Mouse (Mus musculus) lung, adult 2 months (tissue): ENCODE measurements around the gene Snx10. TPM values are rescaled to one million over a fixed set of nuclear protein-coding genes. Genes with fewer than 3 reads are reported as not detected.
A peak's percentile ranks its signal among the peaks of the same experiment; 100 is the strongest.
"Not testable (repeated sequence)": the region's sequence is repeated elsewhere in the genome, so short reads cannot be mapped to it uniquely, and the experiment has no call there.

Experiments used
- DNase-seq: peaks from one replicate; pipeline ENCODE4 v3.0.0; 2022
- H3K4me1 ChIP-seq: fragments of 200-500 bp; 2 replicates; pipeline ENCODE4 v1.6.1; 2011; ENCODE audit warnings: low read length; ENCODE audit not compliant: control insufficient read depth, insufficient read depth
- H3K4me3 ChIP-seq: fragments of 200-500 bp; replicated peaks from 2 replicates; pipeline ENCODE3; 2011; ENCODE audit warnings: low read depth, mild to moderate bottlenecking, control low read depth, low read length; ENCODE audit errors: extremely low read depth
- CTCF ChIP-seq: fragments of 200-500 bp; IDR thresholded peaks from 2 replicates; pipeline ENCODE4 v1.5.1; 2011; ENCODE audit warnings: mild to moderate bottlenecking, low read length, control low read depth; ENCODE audit not compliant: insufficient read depth
- POLR2A ChIP-seq: fragments of 200-500 bp; IDR thresholded peaks from 2 replicates; pipeline ENCODE4 v1.6.1; 2011; ENCODE audit warnings: low read depth, mild to moderate bottlenecking, control low read depth, low read length, borderline replicate concordance; ENCODE audit errors: extremely low read depth
- WGBS: fragments of 180-500 bp; shearing (Covaris S2); methylation state at CpG from one replicate; pipeline ENCODE4 v1.1.7; 2018; 5-methylcytosine and 5-hydroxymethylcytosine counted together
- polyA plus RNA-seq: library from polyadenylated mRNA; depleted of rRNA; stranded (reverse); fragments of >200 nt; gene quantifications from 2 replicates; pipeline ENCODE4 v1.2.3, GENCODE M21; 2012; rRNA removed

Gene Snx10
- 2.6 and 4.0 TPM in 2 replicates for polyA plus RNA-seq

GRCm38 (mm10) chr6:51523807-51524320, at the start of gene Snx10:
Gene Snx10 (plus strand): TSS chr6:51523901.
- TF ChIP-seq CTCF (no peak), POLR2A (no peak)
- DNase-seq, result peak; percentile 25
- peak within 1 kb of the TSS; percentile 77 for H3K4me3 ChIP-seq
- under 1% methylated on average over 47 of the region's 47 CpGs for WGBS
- peaks cover 3% of the 10 kb centered on the region; the same call in 1 of the 2 replicates for H3K4me1 ChIP-seq

- DNase-seq, result no peak
- 94% methylated on average over 4 of the region's 4 CpGs for WGBS
- no peak overlapping the region for H3K4me3 ChIP-seq
- H3K4me1 ChIP-seq, result no peaks in the 10 kb centered on the region
- TF ChIP-seq CTCF, result no peak
- TF ChIP-seq POLR2A, result no peak
These were observed 44.5 kb upstream of the Snx10 start for GRCm38 (mm10) chr6:51479136-51479731.

GRCm38 (mm10) chr6:51481548-51481947, 42.2 kb upstream of the Snx10 start:
- DNase-seq, result no peak
- Histone ChIP-seq H3K4me3 (no peak overlapping the region), H3K4me1 (no peaks in the 10 kb centered on the region)
- WGBS, result 89% methylated on average over 8 of the region's 8 CpGs
- TF ChIP-seq POLR2A, result no peak
- no peak for TF ChIP-seq CTCF

GRCm38 (mm10) chr6:51483861-51484260, 39.8 kb upstream of the Snx10 start:
- DNase-seq, result no peak
- H3K4me3 ChIP-seq, result no peak overlapping the region
- WGBS, result 90% methylated on average over 3 of the region's 3 CpGs
- H3K4me1 ChIP-seq, result no peaks in the 10 kb centered on the region
- TF ChIP-seq POLR2A (no peak), CTCF (no peak)

DNA sequence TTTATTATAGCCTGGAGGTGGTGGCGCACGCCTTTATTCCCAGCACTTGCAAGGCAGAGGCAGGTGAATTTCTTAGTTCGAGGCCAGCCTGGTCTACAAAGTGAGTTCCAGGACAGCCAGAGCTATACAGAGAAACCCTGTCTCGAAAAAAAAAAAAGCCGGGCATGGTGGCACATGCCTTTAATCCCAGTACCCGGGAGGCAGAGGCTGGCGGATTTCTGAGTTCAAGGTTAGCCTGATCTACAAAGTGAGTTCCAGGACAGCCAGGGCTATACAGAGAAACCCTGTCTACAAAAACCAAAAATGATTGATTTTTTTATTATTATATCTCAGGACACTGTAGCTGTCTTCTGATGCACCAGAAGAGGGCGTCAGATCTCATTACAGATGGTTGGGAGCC, 39.1 kb upstream of the Snx10 start:
- H3K4me3 ChIP-seq, H3K4me1 ChIP-seq, DNase-seq: not testable (repeated sequence)
- WGBS, result 94% methylated on average over 8 of the region's 8 CpGs

DNA sequence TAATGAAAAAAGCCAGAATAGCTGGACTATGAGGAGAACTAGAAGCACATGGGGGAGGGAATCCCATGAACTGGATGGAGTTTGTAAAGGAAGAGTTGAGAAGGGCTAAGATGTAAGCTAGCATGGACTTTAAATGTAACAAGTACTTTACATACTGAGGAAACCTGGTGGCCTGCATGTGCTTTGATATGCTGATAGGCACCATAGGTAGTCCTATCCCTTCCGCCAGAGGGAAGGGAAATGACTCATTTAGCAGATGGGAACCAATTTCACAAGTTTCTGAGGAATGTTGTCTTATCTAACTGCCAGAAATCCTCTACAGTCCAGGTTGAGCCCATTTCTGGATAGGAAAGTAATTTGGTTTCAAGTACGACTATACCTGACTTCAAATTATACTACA, 38.1 kb upstream of the Snx10 start:
- DNase-seq, result no peak
- no peak for TF ChIP-seq POLR2A
- TF ChIP-seq CTCF, result no peak
- 67% methylated on average over 2 of the region's 2 CpGs for WGBS

GRCm38 (mm10) chr6:51486076-51486710, 37.5 kb upstream of the Snx10 start:
- DNase-seq, result no peak
- H3K4me3 ChIP-seq, result no peak overlapping the region
- no peak for TF ChIP-seq CTCF
- TF ChIP-seq POLR2A, result no peak
- no peaks in the 10 kb centered on the region for H3K4me1 ChIP-seq
- 41% methylated on average over 7 of the region's 7 CpGs for WGBS

More for the DNA sequence above, 38.1 kb upstream of the Snx10 start:
- no peak overlapping the region for H3K4me3 ChIP-seq
- no peaks in the 10 kb centered on the region for H3K4me1 ChIP-seq

DNA sequence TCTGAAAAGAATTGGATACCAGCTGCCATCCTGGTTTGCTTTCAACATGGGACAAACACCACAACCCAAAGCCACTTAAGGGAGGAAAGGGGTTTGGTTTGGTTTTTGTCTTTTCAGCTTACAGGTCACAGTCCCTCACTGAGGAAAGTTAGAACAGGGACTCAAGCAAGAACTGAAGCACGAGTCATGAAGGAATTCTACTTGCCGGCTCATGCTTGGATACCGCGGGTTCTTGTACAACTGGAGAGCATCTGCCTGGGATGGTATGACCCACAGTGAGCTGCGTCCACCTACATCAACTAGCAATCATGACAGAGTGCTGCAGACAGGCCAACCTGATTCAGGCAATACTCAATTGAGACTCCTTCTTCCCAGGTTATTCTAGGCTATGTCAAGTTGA, 37.0 kb upstream of the Snx10 start:
- Histone ChIP-seq H3K4me3 (no peak overlapping the region), H3K4me1 (no peaks in the 10 kb centered on the region)
- TF ChIP-seq POLR2A (no peak), CTCF (no peak)
- WGBS, result 87% methylated on average over 5 of the region's 5 CpGs
- DNase-seq, result no peak

GRCm38 (mm10) chr6:51489787-51490186, 33.9 kb upstream of the Snx10 start:
- DNase-seq, result no peak
- TF ChIP-seq CTCF (no peak), POLR2A (no peak)
- WGBS, result 57% methylated on average over 2 of the region's 2 CpGs
- H3K4me1 ChIP-seq, result no peaks in the 10 kb centered on the region
- H3K4me3 ChIP-seq, result no peak overlapping the region
